In the genomic region with DNA sequence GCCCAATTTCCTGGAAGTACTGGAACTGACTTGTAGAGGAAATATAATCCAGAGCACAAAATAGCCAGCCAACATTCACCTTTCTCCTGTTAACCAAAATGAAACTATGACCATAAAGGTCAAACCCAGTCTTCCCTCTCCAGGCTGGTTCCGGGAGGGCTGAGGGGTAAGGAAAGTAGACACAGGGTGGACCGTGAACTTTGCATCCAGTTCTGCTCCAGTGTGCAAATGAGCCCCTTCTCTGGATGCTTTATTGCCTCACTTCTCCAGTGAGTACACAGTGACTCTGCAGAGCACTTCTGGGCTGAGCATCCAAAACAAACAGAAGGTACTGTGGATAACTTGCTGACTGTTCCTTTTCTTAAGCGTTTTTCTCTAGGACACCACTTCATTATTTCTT, we compare ENCODE assay signal across 20 mouse cellular contexts. TPM values are rescaled to one million over a fixed set of nuclear protein-coding genes. Genes with fewer than 3 reads are reported as not detected.
DNase-seq lines count a peak whose midpoint lies in the region; ATAC-seq and TF ChIP-seq lines count a peak whose summit lies in the region.
"Had no signal": no experiment of that assay in that cellular context is flagged by ENCODE, and none has a peak within 500 bp of the region (broad histone marks: within the 10 kb centered on the region; RNA-seq: fewer than 3 reads in every experiment).

No protein-coding gene starts in this region.

- WGBS in kidney, embryonic 14.5 days = 60% methylated on average over 3 of the region's 3 CpGs

- TF ChIP-seq RAD21 in CH12.LX (IDR thresholded peaks at IDR 0.05; ENCODE audit: low read depth, low read length) = no peak

- no peaks in the 10 kb centered on the region for H3K79me2 ChIP-seq in CH12.LX (replicated peaks; ENCODE audit: control insufficient read depth, extremely low read depth, insufficient read depth, poor library complexity, severe bottlenecking)

- TF ChIP-seq EP300 in CH12.LX (IDR thresholded peaks at IDR 0.05; ENCODE audit: low read length) = no peak

- ATAC-seq in kidney, embryonic 14.5 days (ENCODE audit: low FRiP score, low TSS enrichment) = no peak
- ATAC-seq: forebrain, embryonic 13.5 days; hindbrain, postnatal 0 days; midbrain, embryonic 13.5 days had no signal

- H3K9me3 ChIP-seq in kidney, embryonic 14.5 days (ENCODE audit: control insufficient read depth, low read length) = no peaks in the 10 kb centered on the region
- no peaks in the 10 kb centered on the region for H3K9me3 ChIP-seq in CH12.LX (replicated peaks; ENCODE audit: low read length)
- H3K9me3 ChIP-seq: forebrain, embryonic 13.5 days; heart, embryonic 12.5 days; lung, embryonic 15.5 days; midbrain, embryonic 13.5 days; stomach, embryonic 15.5 days had no signal

- H3K4me2 ChIP-seq in kidney, embryonic 14.5 days (replicated peaks; ENCODE audit: low read depth, low read length) = no peak overlapping the region
- H3K4me2 ChIP-seq in CH12.LX (ENCODE audit: insufficient read depth, low read depth, poor library complexity, severe bottlenecking) = 0 out of 2 replicates have a peak overlapping the region, but pooled peaks have one; percentile 10
- H3K4me2 ChIP-seq: forebrain, embryonic 13.5 days; heart, embryonic 12.5 days; lung, embryonic 15.5 days; midbrain, embryonic 13.5 days; stomach, embryonic 15.5 days had no signal

- no peak for TF ChIP-seq POLR2A in CH12.LX (IDR thresholded peaks at IDR 0.05; ENCODE audit: low read depth, low read length)

- no peaks in the 10 kb centered on the region for H3K27me3 ChIP-seq in kidney, embryonic 14.5 days (ENCODE audit: control insufficient read depth, insufficient read depth, low read length)
- no peaks in the 10 kb centered on the region for H3K27me3 ChIP-seq in CH12.LX (replicated peaks)
- H3K27me3 ChIP-seq: forebrain, embryonic 13.5 days; heart, embryonic 12.5 days; lung, embryonic 15.5 days; midbrain, embryonic 13.5 days; stomach, embryonic 15.5 days had no signal

- no peak overlapping the region for H3K4me3 ChIP-seq in kidney, embryonic 14.5 days (ENCODE audit: low read length)
- no peak overlapping the region for H3K4me3 ChIP-seq in CH12.LX (replicated peaks in 1 of 3; ENCODE audit: low read depth in 2 of 3, low read length in 2 of 3, poor library complexity in 1 of 3)
- H3K4me3 ChIP-seq: forebrain, embryonic 13.5 days; heart, embryonic 12.5 days; left cerebral cortex, adult 2 months; lung, embryonic 15.5 days; midbrain, embryonic 13.5 days; stomach, embryonic 15.5 days had no signal

- in situ Hi-C loops in CH12.LX (cut with MboI; ENCODE audit: low pct_ligation_motif_present, low pct_unique_long_range_greater_than_20kb, low sequenced_read_pairs) = no loop called here

- no peak overlapping the region for H3K27ac ChIP-seq in kidney, embryonic 14.5 days (ENCODE audit: low read depth, low read length)
- H3K27ac ChIP-seq in CH12.LX (ENCODE audit: insufficient read depth, low read depth) = no peak overlapping the region
- H3K27ac ChIP-seq: forebrain, embryonic 13.5 days; hindbrain, postnatal 0 days; left cerebral cortex, adult 2 months; lung, embryonic 15.5 days; macrophage; midbrain, embryonic 13.5 days; stomach, embryonic 15.5 days had no signal

- H3K4me1 ChIP-seq in kidney, embryonic 14.5 days (ENCODE audit: control insufficient read depth, insufficient read depth, low read length) = no peaks in the 10 kb centered on the region
- H3K4me1 ChIP-seq in CH12.LX (ENCODE audit: control insufficient read depth in 1 of 2, insufficient read depth in 2 of 2) = no peaks in the 10 kb centered on the region
- H3K4me1 ChIP-seq: forebrain, embryonic 13.5 days; heart, embryonic 12.5 days; lung, embryonic 15.5 days; midbrain, embryonic 13.5 days; stomach, embryonic 15.5 days had no signal

- H3K9ac ChIP-seq in kidney, embryonic 14.5 days (ENCODE audit: low read depth, low read length) = no peak overlapping the region
- no peak overlapping the region for H3K9ac ChIP-seq in CH12.LX (ENCODE audit: insufficient read depth, low read depth)
- H3K9ac ChIP-seq: forebrain, embryonic 13.5 days; heart, embryonic 12.5 days; lung, embryonic 15.5 days; midbrain, embryonic 13.5 days; stomach, embryonic 15.5 days had no signal

- no peaks in the 10 kb centered on the region for H3K36me3 ChIP-seq in kidney, embryonic 14.5 days (ENCODE audit: control insufficient read depth, insufficient read depth, low read length)
- no peaks in the 10 kb centered on the region for H3K36me3 ChIP-seq in CH12.LX (replicated peaks in 1 of 2; ENCODE audit: control insufficient read depth in 1 of 2, insufficient read depth in 1 of 2, low read length in 1 of 2)
- H3K36me3 ChIP-seq: heart, embryonic 12.5 days; lung, embryonic 15.5 days; midbrain, embryonic 13.5 days; stomach, embryonic 15.5 days had no signal

- TF ChIP-seq CTCF in CH12.LX (conservative IDR thresholded peaks at IDR 0.05 in 1 of 2, IDR thresholded peaks at IDR 0.05 in 1 of 2; ENCODE audit: low read depth in 2 of 2, low read length in 2 of 2) = no peak

- dilution Hi-C loops in CH12.LX (cut with MboI; ENCODE audit: extremely low pct_ligation_motif_present, extremely low pct_unique_long_range_greater_than_20kb, low sequenced_read_pairs) = no loop called here

- peak; percentile 43 to 49 for DNase-seq in kidney, adult 8-10 months
- DNase-seq in CH12.LX (ENCODE audit: extremely low read depth) (no peak), adipocyte (ENCODE audit: low spot score) (peak; percentile 32)
- peak; percentile 43 to 61 for DNase-seq in kidney, postnatal 36 days
- no peak for DNase-seq in T-cell, adult 2 months (ENCODE audit: low spot score)
- no peak for DNase-seq in urinary bladder, postnatal 25 days (ENCODE audit: low spot score)
- DNase-seq: adrenal gland, postnatal 14 days; cerebellum, adult 2 months; cerebellum, postnatal 25 days; heart, postnatal 10 days; thymus, postnatal 25 days had no signal

TF ChIP-seq in CH12.LX, 34 proteins besides CTCF, POLR2A, EP300 and RAD21:
- TF ChIP-seq RCOR1 (conservative IDR thresholded peaks at IDR 0.05; ENCODE audit: low read depth, low read length) = no peak
- no peak for TF ChIP-seq KAT2A (IDR thresholded peaks at IDR 0.05; ENCODE audit: insufficient replicate concordance, low read length)
- TF ChIP-seq POLR2AphosphoS2 (IDR thresholded peaks at IDR 0.05; ENCODE audit: low read depth, low read length) = no peak
- TF ChIP-seq MAZ (IDR thresholded peaks at IDR 0.05; ENCODE audit: low read depth, low read length) = no peak
- no peak for TF ChIP-seq BHLHE40 (IDR thresholded peaks at IDR 0.05; ENCODE audit: low read depth, low read length)
- no peak for TF ChIP-seq ZC3H11A (IDR thresholded peaks at IDR 0.05; ENCODE audit: low read depth, low read length)
- TF ChIP-seq CHD1 (IDR thresholded peaks at IDR 0.05; ENCODE audit: low read depth, low read length) = no peak

RNA-seq across cellular contexts. Expression of gene Ipp, which starts 7.4 kb away (rescaled TPM):
- polyA plus RNA-seq in kidney, embryonic 14.5 days (2014; fragmentation: Nextera tagmentation; extraction: Ambion mirVana) = 5.5 and 8.5 TPM in 2 replicates
- total RNA-seq in CH12.LX (2012; rRNA removed) (16.8 and 17.3 TPM in 2 replicates), CH12.LX (2014; rRNA removed) (14.4 and 15.9 TPM in 2 replicates)
- 20.8 and 24.7 TPM in 2 replicates for polyA plus RNA-seq in CH12.LX (2012; ENCODE audit: insufficient read length, low read depth)

RNA-seq across cellular contexts. Expression of gene Mast2, which starts 36.0 kb away (rescaled TPM):
- 17.6 and 25.7 TPM in 2 replicates for polyA plus RNA-seq in kidney, embryonic 14.5 days (2014; fragmentation: Nextera tagmentation; extraction: Ambion mirVana)
- 10.0 and 11.1 TPM in 2 replicates for total RNA-seq in CH12.LX (2012; rRNA removed)
- total RNA-seq in CH12.LX (2014; rRNA removed) = 2.5 and 4.2 TPM in 2 replicates
- 16.3 and 21.4 TPM in 2 replicates for polyA plus RNA-seq in CH12.LX (2012; ENCODE audit: insufficient read length, low read depth)

RNA-seq across cellular contexts. Expression of gene Tmem69, which starts 55.8 kb away (rescaled TPM):
- polyA plus RNA-seq in kidney, embryonic 14.5 days (2014; fragmentation: Nextera tagmentation; extraction: Ambion mirVana) = 33.5 and 34.0 TPM in 2 replicates
- total RNA-seq in CH12.LX (2012; rRNA removed) = 5.3 and 8.1 TPM in 2 replicates
- 28.6 and 29.2 TPM in 2 replicates for total RNA-seq in CH12.LX (2014; rRNA removed)
- polyA plus RNA-seq in CH12.LX (2012; ENCODE audit: insufficient read length, low read depth) = 21.6 and 22.3 TPM in 2 replicates

RNA-seq across cellular contexts. Expression of gene Gpbp1l1, which starts 57.5 kb away (rescaled TPM):
- 44.6 and 54.8 TPM in 2 replicates for polyA plus RNA-seq in kidney, embryonic 14.5 days (2014; fragmentation: Nextera tagmentation; extraction: Ambion mirVana)
- total RNA-seq in CH12.LX (2012; rRNA removed) (31.3 and 34.2 TPM in 2 replicates), CH12.LX (2014; rRNA removed) (39.1 and 60.2 TPM in 2 replicates)
- 28.4 and 34.7 TPM in 2 replicates for polyA plus RNA-seq in CH12.LX (2012; ENCODE audit: insufficient read length, low read depth)

Comparison
In these comparisons a context has a peak if more than half of its experiments do, and no peak if none do; other contexts are left out.
1. DNase-seq: peak in kidney, adult 8-10 months (2 of 2), adipocyte (single experiment) and kidney, postnatal 36 days (2 of 2); none in CH12.LX (single experiment), T-cell, adult 2 months (single experiment) and urinary bladder, postnatal 25 days (single experiment).